Mouse (Mus musculus) neural tube, embryonic 13.5 days (tissue): ENCODE measurements around the gene H2afj. TPM values are rescaled to one million over a fixed set of nuclear protein-coding genes. Genes with fewer than 3 reads are reported as not detected.

Experiments used
- ATAC-seq: fragments of 200-750 bp; cut with Nextera tagmentation; 2 replicates; pipeline ENCODE4 v1.8.0; 2017; ENCODE audit warnings: low read depth, mild to moderate bottlenecking, moderate TSS enrichment, moderate library complexity
- H3K27ac ChIP-seq: fragments of 300-500 bp; sonication (generic); replicated peaks from 2 replicates; pipeline ENCODE4 v1.5.1; 2015; ENCODE audit warnings: moderate library complexity, mild to moderate bottlenecking, inconsistent platforms
- H3K27me3 ChIP-seq: fragments of 300-500 bp; sonication (generic); 2 replicates; pipeline ENCODE4 v1.6.1; 2015; ENCODE audit warnings: mild to moderate bottlenecking, inconsistent platforms
- H3K36me3 ChIP-seq: fragments of 300-500 bp; sonication (generic); 2 replicates; pipeline ENCODE4 v1.6.1; 2015; ENCODE audit warnings: mild to moderate bottlenecking, inconsistent platforms
- H3K4me1 ChIP-seq: fragments of 300-500 bp; sonication (generic); replicated peaks from 2 replicates; pipeline ENCODE4 v1.6.1; 2015; ENCODE audit warnings: inconsistent platforms
- H3K4me2 ChIP-seq: fragments of 300-500 bp; sonication (generic); 2 replicates; pipeline ENCODE4 v1.6.1; 2015; ENCODE audit warnings: inconsistent platforms, mild to moderate bottlenecking, moderate library complexity
- H3K4me3 ChIP-seq: fragments of 300-500 bp; sonication (generic); 2 replicates; pipeline ENCODE4 v1.5.1; 2015; ENCODE audit warnings: mild to moderate bottlenecking, inconsistent platforms
- H3K9ac ChIP-seq: fragments of 300-500 bp; sonication (generic); 2 replicates; pipeline ENCODE4 v1.6.1; 2015; ENCODE audit warnings: moderate library complexity, mild to moderate bottlenecking, inconsistent platforms
- H3K9me3 ChIP-seq: fragments of 300-500 bp; sonication (generic); 2 replicates; pipeline ENCODE4 v1.6.1; 2016; ENCODE audit warnings: inconsistent platforms
- WGBS: fragments of 180-500 bp; shearing (Covaris S2); methylation state at CpG from one replicate; pipeline ENCODE4 v1.1.7; 2015; 5-methylcytosine and 5-hydroxymethylcytosine counted together
- microRNA-seq: library from miRNA; unstranded; fragments of <30 nt; microRNA quantifications from one replicate; pipeline ENCODE4, GENCODE M21; 2016
- polyA plus RNA-seq: library from polyadenylated mRNA; unstranded; fragments of >200 nt; fragmentation: Nextera tagmentation; extraction: Ambion mirVana; gene quantifications from 2 replicates; pipeline ENCODE4 v1.2.1, GENCODE M21; 2015

Gene H2afj
- polyA plus RNA-seq, 1 experiment from 2014 or later, result 135 TPM

- ATAC-seq, result no peak
- Histone ChIP-seq H3K9me3 (no peaks in the 10 kb centered on the region), H3K27ac (0 out of 2 replicates have a peak overlapping the region, but pooled peaks have one; percentile 29), H3K36me3 (no peaks in the 10 kb centered on the region), H3K27me3 (no peaks in the 10 kb centered on the region), H3K4me2 (no peak overlapping the region), H3K4me3 (no peak overlapping the region), H3K4me1 (no peaks in the 10 kb centered on the region), H3K9ac (no peak overlapping the region)
- WGBS, result 87% methylated on average over 4 of the region's 4 CpGs
These were observed 44.3 kb downstream of the H2afj start for GRCm38 (mm10) chr6:136852348-136852747.

- no peak overlapping the region for H3K4me2 ChIP-seq
- no peaks in the 10 kb centered on the region for H3K9me3 ChIP-seq
- 69% methylated on average over 3 of the region's 3 CpGs for WGBS
- H3K36me3 ChIP-seq, result no peaks in the 10 kb centered on the region
- no peak for ATAC-seq
- H3K27ac ChIP-seq, result 0 out of 2 replicates have a peak overlapping the region, but pooled peaks have one; percentile 29
- H3K4me3 ChIP-seq, result no peak overlapping the region
- H3K27me3 ChIP-seq, result no peaks in the 10 kb centered on the region
- no peak overlapping the region for H3K9ac ChIP-seq
- no peaks in the 10 kb centered on the region for H3K4me1 ChIP-seq
These were observed 44.7 kb downstream of the H2afj start for GRCm38 (mm10) chr6:136852762-136853161.

- Histone ChIP-seq H3K9ac (no peak overlapping the region), H3K27ac (no peak overlapping the region), H3K36me3 (no peaks in the 10 kb centered on the region), H3K9me3 (no peaks in the 10 kb centered on the region), H3K4me3 (no peak overlapping the region), H3K27me3 (no peaks in the 10 kb centered on the region), H3K4me2 (no peak overlapping the region), H3K4me1 (no peaks in the 10 kb centered on the region)
- 91% methylated on average over 11 of the region's 11 CpGs for WGBS
- no peak for ATAC-seq
These were observed 46.3 kb downstream of the H2afj start for GRCm38 (mm10) chr6:136854361-136854781.

GRCm38 (mm10) chr6:136855183-136855582 lies 47.1 kb downstream of the H2afj start:
- no peak overlapping the region for H3K4me3 ChIP-seq
- H3K27ac ChIP-seq, result no peak overlapping the region
- H3K4me1 ChIP-seq, result no peaks in the 10 kb centered on the region
- no peaks in the 10 kb centered on the region for H3K27me3 ChIP-seq
- WGBS, result 84% methylated on average over 2 of the region's 2 CpGs
- no peak for ATAC-seq
- H3K9ac ChIP-seq, result no peak overlapping the region
- no peaks in the 10 kb centered on the region for H3K36me3 ChIP-seq
- no peaks in the 10 kb centered on the region for H3K9me3 ChIP-seq
- no peak overlapping the region for H3K4me2 ChIP-seq

- no peaks in the 10 kb centered on the region for H3K4me1 ChIP-seq
- no peaks in the 10 kb centered on the region for H3K36me3 ChIP-seq
- no peak overlapping the region for H3K4me2 ChIP-seq
- H3K9ac ChIP-seq, result no peak overlapping the region
- H3K4me3 ChIP-seq, result no peak overlapping the region
- no peaks in the 10 kb centered on the region for H3K27me3 ChIP-seq
- WGBS, result 65% methylated on average over 14 of the region's 14 CpGs
- no peak overlapping the region for H3K27ac ChIP-seq
- no peaks in the 10 kb centered on the region for H3K9me3 ChIP-seq
- no peak for ATAC-seq
These were observed 48.1 kb downstream of the H2afj start for GRCm38 (mm10) chr6:136856071-136856636.

- H3K4me2 ChIP-seq, result no peak within 1 kb of the TSS
- no peaks in the 10 kb centered on the region for H3K27me3 ChIP-seq
- ATAC-seq, result no peak
- no peak within 1 kb of the TSS for H3K4me3 ChIP-seq
- WGBS, result 77% methylated on average over 18 of the region's 18 CpGs
- no peaks in the 10 kb centered on the region for H3K9me3 ChIP-seq
- no peak within 1 kb of the TSS for H3K9ac ChIP-seq
- H3K27ac ChIP-seq, result no peak within 1 kb of the TSS
- no peaks in the 10 kb centered on the region for H3K4me1 ChIP-seq
- H3K36me3 ChIP-seq, result no peaks in the 10 kb centered on the region
These were observed 49.3 kb downstream of the H2afj start, which contains the start of gene Art4 for GRCm38 (mm10) chr6:136857186-136857872. TSS of gene Art4 (minus strand) at chr6:136857733.

GRCm38 (mm10) chr6:136857873-136858260 lies 49.8 kb downstream of the H2afj start:
- no peaks in the 10 kb centered on the region for H3K9me3 ChIP-seq
- no peak overlapping the region for H3K4me3 ChIP-seq
- no peak for ATAC-seq
- H3K27ac ChIP-seq, result no peak overlapping the region
- H3K4me1 ChIP-seq, result no peaks in the 10 kb centered on the region
- H3K9ac ChIP-seq, result no peak overlapping the region
- no peaks in the 10 kb centered on the region for H3K36me3 ChIP-seq
- H3K27me3 ChIP-seq, result no peaks in the 10 kb centered on the region
- WGBS, result 70% methylated on average over 11 of the region's 11 CpGs
- H3K4me2 ChIP-seq, result no peak overlapping the region

GRCm38 (mm10) chr6:136858420-136858819 lies 50.4 kb downstream of the H2afj start:
- 82% methylated on average over 8 of the region's 8 CpGs for WGBS
- Histone ChIP-seq H3K9ac (no peak overlapping the region), H3K4me1 (no peaks in the 10 kb centered on the region), H3K4me2 (no peak overlapping the region), H3K27me3 (no peaks in the 10 kb centered on the region), H3K4me3 (no peak overlapping the region), H3K27ac (no peak overlapping the region), H3K9me3 (no peaks in the 10 kb centered on the region), H3K36me3 (no peaks in the 10 kb centered on the region)
- ATAC-seq, result no peak

Small RNAs within 50 kb of the gene (microRNA-seq; reads per million reads assigned to microRNA genes)
- not detected for gene Gm44364

Other genes starting within 250 kb of the H2afj start
- gene Plbd1, start 146.3 kb upstream of the H2afj start, polyA plus RNA-seq, result 0.59 and 1.2 TPM in 2 replicates
- gene Gucy2c, start 26.5 kb upstream of the H2afj start, polyA plus RNA-seq, result 0.15 and 0.28 TPM in 2 replicates
- gene Hist4h4, start 3.8 kb upstream of the H2afj start, polyA plus RNA-seq, result 0.40 and 0.56 TPM in 2 replicates
- gene BC049715, start 19.4 kb downstream of the H2afj start, polyA plus RNA-seq, result 1.1 and 1.3 TPM in 2 replicates
- gene Wbp11, start 20.0 kb downstream of the H2afj start, polyA plus RNA-seq, result 79.6 and 85.0 TPM in 2 replicates
- 1.7 and 2.1 TPM in 2 replicates for gene Smco3, start 27.2 kb downstream of the H2afj start, polyA plus RNA-seq
- 0.34 and 0.59 TPM in 2 replicates for gene Art4, start 49.5 kb downstream of the H2afj start, polyA plus RNA-seq
- 30.1 and 32.9 TPM in 2 replicates for gene Mgp, start 67.6 kb downstream of the H2afj start, polyA plus RNA-seq
- gene Erp27, start 113.9 kb downstream of the H2afj start, polyA plus RNA-seq, result not detected in 2 replicates
- not detected in 2 replicates for gene Pde6h, start 115.6 kb downstream of the H2afj start, polyA plus RNA-seq
- gene Arhgdib, start 133.7 kb downstream of the H2afj start, polyA plus RNA-seq, result 16.6 and 19.8 TPM in 2 replicates